Mouse (Mus musculus) MEL (cell line): ENCODE measurements at regions not wholly inside any gene's neighbourhood (a gene's known extent, or its start where the extent isn't known, plus 50 kb on each side); places are given as distances from the start of the nearest gene placed in this dataset.

Source experiments
- DNase-seq: peaks from one replicate; pipeline ENCODE4 v3.0.0; 2011; ENCODE audit warnings: low read depth, low spot score
- H3K27ac ChIP-seq: 2 replicates; pipeline ENCODE4 v1.5.1; 2012; ENCODE audit warnings: low read depth, mild to moderate bottlenecking, control low read depth, low read length, moderate library complexity; ENCODE audit not compliant: control insufficient read depth
- H3K27me3 ChIP-seq, 2 experiments: fragments of 150-350 bp in 1 of 2; sonication (generic) in 1 of 2; 2 replicates each; pipeline ENCODE4 v1.6.1; 2012; ENCODE audit warnings: low read length in 2 of 2, mild to moderate bottlenecking in 2 of 2, improper control_type of control experiment in 1 of 2, moderate library complexity in 1 of 2; ENCODE audit not compliant: insufficient read depth in 2 of 2, control insufficient read depth in 1 of 2
- H3K36me3 ChIP-seq, 2 experiments: 2 replicates each; pipeline ENCODE4 v1.6.1; 2012 to 2014; ENCODE audit warnings: low read length in 2 of 2, improper control_type of control experiment in 1 of 2, inconsistent platforms in 1 of 2, mild to moderate bottlenecking in 1 of 2; ENCODE audit not compliant: insufficient read depth in 2 of 2, control insufficient read depth in 1 of 2
- H3K4me1 ChIP-seq, 2 experiments: fragments of 150-350 bp in 1 of 2; sonication (generic) in 1 of 2; 2 replicates each; pipeline ENCODE4 v1.6.1; 2012; ENCODE audit warnings: low read length in 2 of 2, improper control_type of control experiment in 1 of 2, mild to moderate bottlenecking in 1 of 2; ENCODE audit not compliant: insufficient read depth in 2 of 2, control insufficient read depth in 1 of 2
- H3K4me3 ChIP-seq, 2 experiments: fragments of 150-350 bp in 1 of 2; sonication (generic) in 1 of 2; 2 replicates each; pipeline ENCODE4 v1.5.1; 2012; ENCODE audit warnings: low read depth in 2 of 2, low read length in 2 of 2, mild to moderate bottlenecking in 2 of 2, moderate library complexity in 2 of 2, control low read depth in 1 of 2, improper control_type of control experiment in 1 of 2; ENCODE audit not compliant: control insufficient read depth in 1 of 2, insufficient read depth in 1 of 2
- H3K79me2 ChIP-seq: 2 replicates; pipeline ENCODE4 v1.6.1; 2012; ENCODE audit warnings: mild to moderate bottlenecking, low read length, moderate library complexity; ENCODE audit not compliant: control insufficient read depth, poor library complexity, insufficient read depth
- H3K9ac ChIP-seq: 2 replicates; pipeline ENCODE4 v1.6.1; 2012; ENCODE audit warnings: low read depth, mild to moderate bottlenecking, control low read depth, low read length, moderate library complexity; ENCODE audit not compliant: control insufficient read depth, poor library complexity, severe bottlenecking
- H3K9me3 ChIP-seq: fragments of 150-350 bp; sonication (generic); replicated peaks from 2 replicates; pipeline ENCODE4 v1.6.1; 2012; ENCODE audit warnings: mild to moderate bottlenecking, low read length, improper control_type of control experiment, moderate library complexity; ENCODE audit not compliant: insufficient read depth
- BHLHE40 ChIP-seq: IDR thresholded peaks from 2 replicates; pipeline ENCODE4 v1.6.1; 2012; ENCODE audit warnings: low read depth, mild to moderate bottlenecking, inconsistent platforms, low read length, improper control_type of control experiment, borderline replicate concordance
- CHD1 ChIP-seq: IDR thresholded peaks from 2 replicates; pipeline ENCODE4 v1.6.1; 2012; ENCODE audit warnings: low read depth, mild to moderate bottlenecking, inconsistent platforms, low read length, improper control_type of control experiment
- ELF1 ChIP-seq: IDR thresholded peaks from 2 replicates; pipeline ENCODE4 v1.6.1; 2014; ENCODE audit warnings: low read depth, mild to moderate bottlenecking, inconsistent platforms, low read length, improper control_type of control experiment, moderate library complexity
- EP300 ChIP-seq, 2 experiments: IDR thresholded peaks; 2 replicates each; pipeline ENCODE4 v1.6.1; 2011; ENCODE audit warnings: improper control_type of control experiment in 2 of 2, low read length in 2 of 2, low read depth in 1 of 2, mild to moderate bottlenecking in 1 of 2
- ETS1 ChIP-seq: IDR thresholded peaks from 2 replicates; pipeline ENCODE4 v1.6.1; 2012; ENCODE audit warnings: low read depth, mild to moderate bottlenecking, inconsistent platforms, low read length, improper control_type of control experiment, moderate library complexity
- GATA1 ChIP-seq: IDR thresholded peaks from 2 replicates; pipeline ENCODE4 v1.6.1; 2011; ENCODE audit warnings: low read depth, low read length, improper control_type of control experiment
- KAT2A ChIP-seq: conservative IDR thresholded peaks from 2 replicates; pipeline ENCODE4 v1.6.1; 2012; ENCODE audit warnings: low read depth, low read length, improper control_type of control experiment, inconsistent platforms
- MAFK ChIP-seq: IDR thresholded peaks from 2 replicates; pipeline ENCODE4 v1.6.1; 2011; ENCODE audit warnings: low read depth, mild to moderate bottlenecking, low read length, improper control_type of control experiment, borderline replicate concordance
- MAX ChIP-seq: IDR thresholded peaks from 2 replicates; pipeline ENCODE4 v1.6.1; 2011; ENCODE audit warnings: low read length, improper control_type of control experiment
- MAZ ChIP-seq: IDR thresholded peaks from 2 replicates; pipeline ENCODE4 v1.6.1; 2012; ENCODE audit warnings: low read depth, mild to moderate bottlenecking, inconsistent platforms, low read length, improper control_type of control experiment
- MYB ChIP-seq: IDR thresholded peaks from 2 replicates; pipeline ENCODE4 v1.6.1; 2011; ENCODE audit warnings: mild to moderate bottlenecking, low read depth, low read length, improper control_type of control experiment
- NELFE ChIP-seq: IDR thresholded peaks from 2 replicates; pipeline ENCODE4 v1.6.1; 2011; ENCODE audit warnings: low read depth, low read length, improper control_type of control experiment
- NRF1 ChIP-seq: IDR thresholded peaks from 2 replicates; pipeline ENCODE4 v1.6.1; 2014; ENCODE audit warnings: low read depth, mild to moderate bottlenecking, inconsistent platforms, low read length, improper control_type of control experiment, moderate library complexity; ENCODE audit not compliant: poor library complexity, insufficient read depth, severe bottlenecking
- POLR2A ChIP-seq, 2 experiments: IDR thresholded peaks; 2 replicates each; pipeline ENCODE4 v1.6.1; 2011 to 2012; ENCODE audit warnings: low read length in 2 of 2, mild to moderate bottlenecking in 2 of 2, control low read depth in 1 of 2, improper control_type of control experiment in 1 of 2, low read depth in 1 of 2, moderate library complexity in 1 of 2; ENCODE audit not compliant: control insufficient read depth in 1 of 2, insufficient read depth in 1 of 2, poor library complexity in 1 of 2
- POLR2AphosphoS5 ChIP-seq: IDR thresholded peaks from 2 replicates; pipeline ENCODE4 v1.6.1; 2012; ENCODE audit warnings: low read depth, borderline replicate concordance, mild to moderate bottlenecking, inconsistent platforms, low read length, moderate library complexity, mixed read lengths
- RCOR1 ChIP-seq: IDR thresholded peaks from 2 replicates; pipeline ENCODE4 v1.6.1; 2012; ENCODE audit warnings: low read depth, mild to moderate bottlenecking, inconsistent platforms, low read length, improper control_type of control experiment
- SIN3A ChIP-seq: IDR thresholded peaks from 2 replicates; pipeline ENCODE4 v1.6.1; 2012; ENCODE audit warnings: low read length, improper control_type of control experiment, inconsistent platforms
- TBP ChIP-seq: IDR thresholded peaks from 2 replicates; pipeline ENCODE4 v1.8.0; 2011; ENCODE audit warnings: low read depth, low read length, improper control_type of control experiment
- USF2 ChIP-seq, 2 experiments: IDR thresholded peaks; 2 replicates each; pipeline ENCODE4 v1.6.1; 2011 to 2012; ENCODE audit warnings: improper control_type of control experiment in 2 of 2, low read length in 2 of 2, borderline replicate concordance in 1 of 2, inconsistent platforms in 1 of 2, low read depth in 1 of 2, mild to moderate bottlenecking in 1 of 2; ENCODE audit not compliant: insufficient read depth in 1 of 2
- ZKSCAN1 ChIP-seq: IDR thresholded peaks from 2 replicates; pipeline ENCODE4 v1.6.1; 2012; ENCODE audit warnings: low read depth, mild to moderate bottlenecking, inconsistent platforms, low read length, improper control_type of control experiment, moderate library complexity

- no peaks in the 10 kb centered on the region for H3K4me1 ChIP-seq
- no peaks in the 10 kb centered on the region for H3K36me3 ChIP-seq
- no peaks in the 10 kb centered on the region for H3K79me2 ChIP-seq
- H3K4me3 ChIP-seq = no peak overlapping the region
- no peak for TF ChIP-seq CHD1
- TF ChIP-seq MAZ = no peak
- TF ChIP-seq RCOR1 = no peak
- TF ChIP-seq POLR2A (IDR thresholded peaks at IDR 0.05; ENCODE audit: control insufficient read depth in 1 of 2, insufficient read depth in 1 of 2, low read depth in 1 of 2, low read length in 2 of 2, poor library complexity in 1 of 2) = no peak
- TF ChIP-seq ELF1 = no peak
- TF ChIP-seq ETS1 = no peak
- TF ChIP-seq NRF1 = no peak
- no peak for TF ChIP-seq USF2 (IDR thresholded peaks at IDR 0.05; ENCODE audit: borderline replicate concordance in 1 of 2, insufficient read depth in 1 of 2, low read depth in 1 of 2, low read length in 2 of 2)
- TF ChIP-seq SIN3A = no peak
- no peak for TF ChIP-seq MAFK
- TF ChIP-seq MYB = no peak
- TF ChIP-seq GATA1 = no peak
- no peak for TF ChIP-seq MAX
- TF ChIP-seq NELFE = no peak
- no peak for TF ChIP-seq POLR2AphosphoS5
- TF ChIP-seq KAT2A = no peak
- TF ChIP-seq ZKSCAN1 = no peak
- no peak overlapping the region for H3K27ac ChIP-seq
- no peak overlapping the region for H3K9ac ChIP-seq
- H3K27me3 ChIP-seq = no peaks in the 10 kb centered on the region
- H3K9me3 ChIP-seq = no peaks in the 10 kb centered on the region
- no peak for DNase-seq
Observed at GRCm38 (mm10) chr1:88808508-88808907, 106.5 kb upstream of the Arl4c start.

- TF ChIP-seq EP300 (IDR thresholded peaks at IDR 0.05; ENCODE audit: low read depth in 1 of 2, low read length in 2 of 2) = no peak
- TF ChIP-seq NRF1 = no peak
- no peak for TF ChIP-seq MAFK
- TF ChIP-seq TBP = no peak
- no peak for TF ChIP-seq BHLHE40
- no peak overlapping the region for H3K27ac ChIP-seq
Observed at GRCm38 (mm10) chr1:88809756-88810155, 107.7 kb upstream of the Arl4c start.

More at GRCm38 (mm10) chr1:88809756-88810155, 107.7 kb upstream of the Arl4c start:
- no peaks in the 10 kb centered on the region for H3K79me2 ChIP-seq
- H3K9me3 ChIP-seq = no peaks in the 10 kb centered on the region
- DNase-seq = no peak
- H3K4me3 ChIP-seq = no peak overlapping the region
- H3K4me1 ChIP-seq = no peaks in the 10 kb centered on the region
- no peak overlapping the region for H3K9ac ChIP-seq
- no peaks in the 10 kb centered on the region for H3K27me3 ChIP-seq
- no peaks in the 10 kb centered on the region for H3K36me3 ChIP-seq
